Mouse (Mus musculus): Measurements from ENCODE around the gene Rasgrp1.

Gene Rasgrp1

GRCm38 (mm10) chr2:117342547-117343239 lies at the start of gene Rasgrp1:
Gene Rasgrp1, minus strand, starts transcription at chr2:117343001.
- DNase-seq (ENCODE audit: extremely low spot score), result peak; percentile 59

GRCm38 (mm10) chr2:117389925-117390892 lies 47.4 kb upstream of the Rasgrp1 start:
- no peak for DNase-seq (ENCODE audit: extremely low spot score)

GRCm38 (mm10) chr2:117389460-117389859 lies 46.7 kb upstream of the Rasgrp1 start:
- DNase-seq (ENCODE audit: extremely low spot score), result no peak

GRCm38 (mm10) chr2:117388121-117388520 lies 45.3 kb upstream of the Rasgrp1 start:
- DNase-seq (ENCODE audit: extremely low spot score), result no peak

GRCm38 (mm10) chr2:117386981-117387705 lies 44.3 kb upstream of the Rasgrp1 start:
- no peak for DNase-seq (ENCODE audit: extremely low spot score)

- no peak for DNase-seq (ENCODE audit: extremely low spot score)
Measured at GRCm38 (mm10) chr2:117386036-117386590, 43.3 kb upstream of the Rasgrp1 start.

- no peak for DNase-seq (ENCODE audit: extremely low spot score)
Measured at GRCm38 (mm10) chr2:117381314-117381713, 38.5 kb upstream of the Rasgrp1 start.

GRCm38 (mm10) chr2:117374293-117374830 lies 31.6 kb upstream of the Rasgrp1 start:
- DNase-seq (ENCODE audit: extremely low spot score), result no peak

- no peak for DNase-seq (ENCODE audit: extremely low spot score)
Measured at GRCm38 (mm10) chr2:117371706-117372105, 28.9 kb upstream of the Rasgrp1 start.

GRCm38 (mm10) chr2:117366478-117366877 lies 23.7 kb upstream of the Rasgrp1 start:
- DNase-seq (ENCODE audit: extremely low spot score), result no peak

GRCm38 (mm10) chr2:117364056-117364455 lies 21.3 kb upstream of the Rasgrp1 start:
- DNase-seq (ENCODE audit: extremely low spot score), result no peak

GRCm38 (mm10) chr2:117357939-117358338 lies 15.1 kb upstream of the Rasgrp1 start:
- DNase-seq (ENCODE audit: extremely low spot score), result no peak

- DNase-seq (ENCODE audit: extremely low spot score), result no peak
Measured at GRCm38 (mm10) chr2:117352305-117353123, 9.7 kb upstream of the Rasgrp1 start.

- DNase-seq (ENCODE audit: extremely low spot score), result no peak
Measured at GRCm38 (mm10) chr2:117350138-117350537, 7.3 kb upstream of the Rasgrp1 start.

- DNase-seq (ENCODE audit: extremely low spot score), result no peak
Measured at GRCm38 (mm10) chr2:117343240-117343624, 431 bp upstream of the Rasgrp1 start.

- DNase-seq (ENCODE audit: extremely low spot score), result peak; percentile 79
Measured at GRCm38 (mm10) chr2:117342090-117342546, 683 bp downstream of the Rasgrp1 start.

- DNase-seq (ENCODE audit: extremely low spot score), result no peak
Measured at GRCm38 (mm10) chr2:117338501-117338900, 4.3 kb downstream of the Rasgrp1 start.

GRCm38 (mm10) chr2:117337902-117338301 lies 4.9 kb downstream of the Rasgrp1 start:
- no peak for DNase-seq (ENCODE audit: extremely low spot score)

- DNase-seq (ENCODE audit: extremely low spot score), result no peak
Measured at GRCm38 (mm10) chr2:117336946-117337665, 5.7 kb downstream of the Rasgrp1 start.

Measured in embryo, embryonic 9.5 days (tissue).